Mouse (Mus musculus): ENCODE data around the gene Cenpl. TPM values are rescaled to one million over a fixed set of nuclear protein-coding genes. Genes with fewer than 3 reads are reported as not detected.

Cenpl gene
- polyA plus RNA-seq, 1 experiment from 2014 or later: 38.8 TPM

GRCm38 (mm10) chr1:161077243-161077642 lies 6.7 kb downstream of the Cenpl start:
- Histone ChIP-seq H3K4me2 (replicated peaks; ENCODE audit: low read depth, low read length) (no peak overlapping the region), H3K27ac (ENCODE audit: low read depth, low read length) (no peak overlapping the region), H3K9ac (ENCODE audit: low read depth, low read length) (no peak overlapping the region), H3K4me1 (replicated peaks; ENCODE audit: control insufficient read depth, insufficient read depth, low read length) (peaks cover 2% of the 10 kb centered on the region; the same call in 1 of the 2 replicates), H3K27me3 (ENCODE audit: control insufficient read depth, insufficient read depth, low read length) (no peaks in the 10 kb centered on the region), H3K36me3 (ENCODE audit: control insufficient read depth, insufficient read depth, low read length) (no peaks in the 10 kb centered on the region), H3K4me3 (ENCODE audit: low read depth, low read length) (no peak overlapping the region), H3K9me3 (ENCODE audit: control insufficient read depth, low read length) (no peaks in the 10 kb centered on the region)
- ATAC-seq (ENCODE audit: low FRiP score) (no peak), DNase-seq (ENCODE audit: low spot score) (no peak)
- 98% methylated on average over 3 of the region's 3 CpGs for WGBS

- no peaks in the 10 kb centered on the region for H3K9me3 ChIP-seq (ENCODE audit: control insufficient read depth, low read length)
- ATAC-seq (ENCODE audit: low FRiP score) (no peak), DNase-seq (ENCODE audit: low spot score) (no peak)
- no peak overlapping the region for H3K9ac ChIP-seq (ENCODE audit: low read depth, low read length)
- H3K4me3 ChIP-seq (ENCODE audit: low read depth, low read length): no peak overlapping the region
- H3K4me2 ChIP-seq (replicated peaks; ENCODE audit: low read depth, low read length): no peak overlapping the region
- WGBS: 94% methylated on average over 4 of the region's 4 CpGs
- no peaks in the 10 kb centered on the region for H3K36me3 ChIP-seq (ENCODE audit: control insufficient read depth, insufficient read depth, low read length)
- H3K27ac ChIP-seq (ENCODE audit: low read depth, low read length): no peak overlapping the region
- H3K4me1 ChIP-seq (replicated peaks; ENCODE audit: control insufficient read depth, insufficient read depth, low read length): no peaks in the 10 kb centered on the region
- no peaks in the 10 kb centered on the region for H3K27me3 ChIP-seq (ENCODE audit: control insufficient read depth, insufficient read depth, low read length)
Measured at GRCm38 (mm10) chr1:161099721-161100405, 29.4 kb downstream of the Cenpl start.

GRCm38 (mm10) chr1:161103842-161104241 lies 33.3 kb downstream of the Cenpl start:
- H3K9me3 ChIP-seq (ENCODE audit: control insufficient read depth, low read length): no peaks in the 10 kb centered on the region
- H3K4me1 ChIP-seq (replicated peaks; ENCODE audit: control insufficient read depth, insufficient read depth, low read length): no peaks in the 10 kb centered on the region
- DNase-seq (ENCODE audit: low spot score): no peak
- no peak overlapping the region for H3K4me3 ChIP-seq (ENCODE audit: low read depth, low read length)
- ATAC-seq (ENCODE audit: low FRiP score): no peak
- 71% methylated on average over 1 of the region's 1 CpGs for WGBS
- H3K9ac ChIP-seq (ENCODE audit: low read depth, low read length): no peak overlapping the region
- H3K36me3 ChIP-seq (ENCODE audit: control insufficient read depth, insufficient read depth, low read length): no peaks in the 10 kb centered on the region
- no peak overlapping the region for H3K27ac ChIP-seq (ENCODE audit: low read depth, low read length)
- H3K27me3 ChIP-seq (ENCODE audit: control insufficient read depth, insufficient read depth, low read length): no peaks in the 10 kb centered on the region
- no peak overlapping the region for H3K4me2 ChIP-seq (replicated peaks; ENCODE audit: low read depth, low read length)

- 87% methylated on average over 8 of the region's 8 CpGs for WGBS
- H3K4me3 ChIP-seq (ENCODE audit: low read depth, low read length): no peak overlapping the region
- no peak overlapping the region for H3K9ac ChIP-seq (ENCODE audit: low read depth, low read length)
- H3K4me1 ChIP-seq (replicated peaks; ENCODE audit: control insufficient read depth, insufficient read depth, low read length): no peaks in the 10 kb centered on the region
- no peaks in the 10 kb centered on the region for H3K27me3 ChIP-seq (ENCODE audit: control insufficient read depth, insufficient read depth, low read length)
- no peaks in the 10 kb centered on the region for H3K36me3 ChIP-seq (ENCODE audit: control insufficient read depth, insufficient read depth, low read length)
- H3K4me2 ChIP-seq (replicated peaks; ENCODE audit: low read depth, low read length): no peak overlapping the region
- H3K27ac ChIP-seq (ENCODE audit: low read depth, low read length): no peak overlapping the region
- DNase-seq (ENCODE audit: low spot score): no peak
- no peak for ATAC-seq (ENCODE audit: low FRiP score)
- no peaks in the 10 kb centered on the region for H3K9me3 ChIP-seq (ENCODE audit: control insufficient read depth, low read length)
Measured at GRCm38 (mm10) chr1:161109216-161109615, 38.7 kb downstream of the Cenpl start.

- Histone ChIP-seq H3K9me3 (ENCODE audit: control insufficient read depth, low read length) (no peaks in the 10 kb centered on the region), H3K4me1 (replicated peaks; ENCODE audit: control insufficient read depth, insufficient read depth, low read length) (no peaks in the 10 kb centered on the region), H3K36me3 (ENCODE audit: control insufficient read depth, insufficient read depth, low read length) (no peaks in the 10 kb centered on the region), H3K4me2 (replicated peaks; ENCODE audit: low read depth, low read length) (no peak overlapping the region), H3K27me3 (ENCODE audit: control insufficient read depth, insufficient read depth, low read length) (no peaks in the 10 kb centered on the region), H3K4me3 (ENCODE audit: low read depth, low read length) (no peak overlapping the region), H3K27ac (ENCODE audit: low read depth, low read length) (no peak overlapping the region), H3K9ac (ENCODE audit: low read depth, low read length) (no peak overlapping the region)
- no peak for ATAC-seq (ENCODE audit: low FRiP score)
- no peak for DNase-seq (ENCODE audit: low spot score)
Measured at GRCm38 (mm10) chr1:161114591-161114990, 44.1 kb downstream of the Cenpl start.

- WGBS: 92% methylated on average over 10 of the region's 10 CpGs
Measured at GRCm38 (mm10) chr1:161122661-161123418, 52.3 kb downstream of the Cenpl start.

GRCm38 (mm10) chr1:161126461-161126860 lies 55.9 kb downstream of the Cenpl start:
- Histone ChIP-seq H3K4me1 (replicated peaks; ENCODE audit: control insufficient read depth, insufficient read depth, low read length) (no peaks in the 10 kb centered on the region), H3K27me3 (ENCODE audit: control insufficient read depth, insufficient read depth, low read length) (no peaks in the 10 kb centered on the region), H3K4me3 (ENCODE audit: low read depth, low read length) (no peak overlapping the region), H3K27ac (ENCODE audit: low read depth, low read length) (no peak overlapping the region), H3K9ac (ENCODE audit: low read depth, low read length) (no peak overlapping the region), H3K36me3 (ENCODE audit: control insufficient read depth, insufficient read depth, low read length) (no peaks in the 10 kb centered on the region), H3K4me2 (replicated peaks; ENCODE audit: low read depth, low read length) (no peak overlapping the region), H3K9me3 (ENCODE audit: control insufficient read depth, low read length) (no peaks in the 10 kb centered on the region)
- WGBS: 83% methylated on average over 1 of the region's 1 CpGs
- DNase-seq (ENCODE audit: low spot score) (no peak), ATAC-seq (ENCODE audit: low FRiP score) (no peak)

More at GRCm38 (mm10) chr1:161122661-161123418, 52.3 kb downstream of the Cenpl start:
- ATAC-seq (ENCODE audit: low FRiP score): no peak
- Histone ChIP-seq H3K27ac (ENCODE audit: low read depth, low read length) (no peak overlapping the region), H3K9me3 (ENCODE audit: control insufficient read depth, low read length) (no peaks in the 10 kb centered on the region), H3K27me3 (ENCODE audit: control insufficient read depth, insufficient read depth, low read length) (no peaks in the 10 kb centered on the region), H3K4me3 (ENCODE audit: low read depth, low read length) (no peak overlapping the region), H3K4me2 (replicated peaks; ENCODE audit: low read depth, low read length) (no peak overlapping the region), H3K9ac (ENCODE audit: low read depth, low read length) (no peak overlapping the region), H3K36me3 (ENCODE audit: control insufficient read depth, insufficient read depth, low read length) (no peaks in the 10 kb centered on the region), H3K4me1 (replicated peaks; ENCODE audit: control insufficient read depth, insufficient read depth, low read length) (no peaks in the 10 kb centered on the region)
- DNase-seq (ENCODE audit: low spot score): no peak

GRCm38 (mm10) chr1:161130726-161131664 lies 60.5 kb downstream of the Cenpl start, which contains the start of gene Klhl20:
Gene Klhl20, minus strand, starts transcription at chr1:161131511.
- ATAC-seq (ENCODE audit: low FRiP score): peak; percentile 97
- no peaks in the 10 kb centered on the region for H3K36me3 ChIP-seq (ENCODE audit: control insufficient read depth, insufficient read depth, low read length)
- WGBS: 3% methylated on average over 41 of the region's 41 CpGs
- H3K4me3 ChIP-seq (ENCODE audit: low read depth, low read length): peak within 1 kb of the TSS; percentile 84
- peak within 1 kb of the TSS; percentile 92 for H3K9ac ChIP-seq (ENCODE audit: low read depth, low read length)
- peak; percentile 98 for DNase-seq (ENCODE audit: low spot score)
- H3K4me2 ChIP-seq (replicated peaks; ENCODE audit: low read depth, low read length): peak within 1 kb of the TSS; percentile 77
- no peaks in the 10 kb centered on the region for H3K4me1 ChIP-seq (replicated peaks; ENCODE audit: control insufficient read depth, insufficient read depth, low read length)
- no peaks in the 10 kb centered on the region for H3K27me3 ChIP-seq (ENCODE audit: control insufficient read depth, insufficient read depth, low read length)
- peak within 1 kb of the TSS; percentile 58; the same call in 1 of the 2 replicates for H3K27ac ChIP-seq (ENCODE audit: low read depth, low read length)
- no peaks in the 10 kb centered on the region for H3K9me3 ChIP-seq (ENCODE audit: control insufficient read depth, low read length)

Data from hindbrain, embryonic 11.5 days (tissue).